Mouse (Mus musculus) myocyte (in vitro differentiated cells): ENCODE measurements around the gene Rapgef4.

ENCODE experiments used
- CEBPB ChIP-seq: IDR thresholded peaks from 2 replicates; pipeline ENCODE4 v1.6.1; 2011; ENCODE audit warnings: mild to moderate bottlenecking, moderate library complexity; ENCODE audit not compliant: poor library complexity, insufficient read depth, severe bottlenecking
- E2F4 ChIP-seq: IDR thresholded peaks from one replicate; pipeline ENCODE4 v1.6.1; 2011; ENCODE audit warnings: mild to moderate bottlenecking, control low read depth, moderate library complexity; ENCODE audit not compliant: insufficient read depth
- MAX ChIP-seq: IDR thresholded peaks from one replicate; pipeline ENCODE4 v1.6.1; 2011; ENCODE audit warnings: low read depth, mild to moderate bottlenecking, control low read depth
- MYOD1 ChIP-seq, 3 experiments: IDR thresholded peaks; one replicate each; pipeline ENCODE4 v1.6.1; 2011; ENCODE audit warnings: control low read depth in 2 of 3, low read depth in 2 of 3, mild to moderate bottlenecking in 2 of 3, moderate library complexity in 1 of 3; ENCODE audit not compliant: insufficient read length in 2 of 3, control insufficient read depth in 1 of 3
- POLR2A ChIP-seq: IDR thresholded peaks from one replicate; pipeline ENCODE4 v1.6.1; 2011; ENCODE audit warnings: low read depth, mild to moderate bottlenecking, control low read depth, moderate library complexity; ENCODE audit not compliant: insufficient read length
- POLR2AphosphoS2 ChIP-seq: IDR thresholded peaks from one replicate; pipeline ENCODE4 v1.6.1; 2011; ENCODE audit warnings: low read depth, control low read depth; ENCODE audit not compliant: insufficient read length
- SRF ChIP-seq: IDR thresholded peaks from one replicate; pipeline ENCODE4 v1.6.1; 2011; ENCODE audit warnings: low read depth; ENCODE audit not compliant: control insufficient read depth, insufficient read length
- TCF12 ChIP-seq: IDR thresholded peaks from one replicate; pipeline ENCODE4 v1.6.1; 2011; ENCODE audit warnings: mild to moderate bottlenecking, control low read depth; ENCODE audit not compliant: poor library complexity, insufficient read depth, severe bottlenecking
- TCF3 ChIP-seq: IDR thresholded peaks from one replicate; pipeline ENCODE4 v1.6.1; 2011; ENCODE audit warnings: low read depth, control low read depth; ENCODE audit not compliant: insufficient read length
- USF1 ChIP-seq: IDR thresholded peaks from one replicate; pipeline ENCODE4 v1.6.1; 2011; ENCODE audit warnings: low read depth, mild to moderate bottlenecking, control low read depth, moderate library complexity

GRCm38 (mm10) chr2:72177214-72178023 is 196.4 kb downstream of the Rapgef4 start:
- TF ChIP-seq E2F4 (no peak), MAX (no peak), TCF12 (no peak), USF1 (no peak), POLR2A (no peak), MYOD1 (IDR thresholded peaks at IDR 0.05; ENCODE audit: control insufficient read depth in 1 of 3, insufficient read length in 2 of 3, low read depth in 2 of 3) (no peak), POLR2AphosphoS2 (no peak), SRF (no peak), CEBPB (no peak), TCF3 (no peak)
